Comparison of ENCODE assay signal across 8 mouse cellular contexts in genomic region chr6:101377935-101378609, GRCm38 (mm10). TPM values are rescaled to one million over a fixed set of nuclear protein-coding genes. Genes with fewer than 3 reads are reported as not detected.
DNase-seq lines count a peak whose midpoint lies in the region; ATAC-seq and TF ChIP-seq lines count a peak whose summit lies in the region.

No protein-coding gene starts in this region.

- no peaks in the 10 kb centered on the region for H3K36me3 ChIP-seq in forebrain, embryonic 15.5 days
- no peaks in the 10 kb centered on the region for H3K36me3 ChIP-seq in lung, embryonic 15.5 days

- H3K4me2 ChIP-seq in forebrain, embryonic 15.5 days (replicated peaks), result peak overlapping the region; percentile 100
- H3K4me2 ChIP-seq in lung, embryonic 15.5 days, result peak overlapping the region; percentile 90

- peak overlapping the region; percentile 53 for H3K9ac ChIP-seq in forebrain, embryonic 15.5 days (replicated peaks)
- H3K9ac ChIP-seq in lung, embryonic 15.5 days, result peak overlapping the region; percentile 72

- peak; percentile 88 for ATAC-seq in forebrain, embryonic 15.5 days (replicated peaks)
- ATAC-seq in lung, embryonic 15.5 days (ENCODE audit: borderline replicate concordance, extremely low read depth, low FRiP score, low TSS enrichment), result peak; percentile 87

- H3K4me1 ChIP-seq in forebrain, embryonic 15.5 days, result peaks cover 33% of the 10 kb centered on the region
- H3K4me1 ChIP-seq in lung, embryonic 15.5 days, result peaks cover 41% of the 10 kb centered on the region

- H3K27me3 ChIP-seq in forebrain, embryonic 15.5 days, result peaks cover 3% of the 10 kb centered on the region; the same call in 1 of the 2 replicates
- no peaks in the 10 kb centered on the region for H3K27me3 ChIP-seq in lung, embryonic 15.5 days

- H3K9me3 ChIP-seq in forebrain, embryonic 15.5 days, result no peaks in the 10 kb centered on the region
- H3K9me3 ChIP-seq in lung, embryonic 15.5 days, result no peaks in the 10 kb centered on the region

- WGBS in forebrain, embryonic 15.5 days, result under 1% methylated on average over 24 of the region's 29 CpGs
- WGBS in lung, embryonic 15.5 days, result 1% methylated on average over 25 of the region's 29 CpGs

- H3K4me3 ChIP-seq in layer of hippocampus, adult 2 months, result peak overlapping the region; percentile 49
- peak overlapping the region; percentile 60 for H3K4me3 ChIP-seq in forebrain, embryonic 15.5 days
- H3K4me3 ChIP-seq in lung, embryonic 15.5 days, result peak overlapping the region; percentile 72

- peak overlapping the region; percentile 33 for H3K27ac ChIP-seq in layer of hippocampus, adult 2 months
- H3K27ac ChIP-seq in forebrain, embryonic 15.5 days (replicated peaks), result peak overlapping the region; percentile 51; the same call in 1 of the 2 replicates
- H3K27ac ChIP-seq in lung, embryonic 15.5 days, result peak overlapping the region; percentile 94

- intact Hi-C loops in heart, postnatal 10 days (cut with DNase I), result loop anchor here (1.0 to 5.0 kb wide), 3 partner anchors 111 to 496 kb away; no protein-coding TSS in a partner anchor

- no peak for DNase-seq in layer of hippocampus, adult 2 months (ENCODE audit: low spot score in 2 of 2)
- DNase-seq in layer of hippocampus, adult 9-10 months (ENCODE audit: low spot score), result no peak
- peak; percentile 80 for DNase-seq in heart, postnatal 10 days
- DNase-seq in kidney, postnatal 36 days, result peak; percentile 80 to 87
- peak; percentile 30 for DNase-seq in retina, postnatal 7 days (ENCODE audit: low read depth, low spot score)
- no peak for DNase-seq in thymus, postnatal 14 days

- no peak for TF ChIP-seq CTCF in layer of hippocampus, adult 2 months (conservative IDR thresholded peaks at IDR 0.05)

RNA-seq across cellular contexts. Expression of gene Pdzrn3, which starts 0.4 kb away (rescaled TPM):
- total RNA-seq in layer of hippocampus, adult 2 months (2021), result 1 to 10 TPM; 7.1 to 8.4 TPM
- polyA plus RNA-seq in forebrain, embryonic 15.5 days (2015; fragmentation: Nextera tagmentation; extraction: Ambion mirVana), result 21.9 and 24.0 TPM in 2 replicates
- 10 to 100 TPM; 41.4 to 69.5 TPM for total RNA-seq in heart, postnatal 10 days (2021)
- 9.7 and 11.0 TPM in 2 replicates for polyA plus RNA-seq in lung, embryonic 15.5 days (2015; fragmentation: Nextera tagmentation; extraction: Ambion mirVana)

Comparison
In these comparisons a context has a peak if more than half of its experiments do, and no peak if none do; other contexts are left out.
1. DNase-seq: peak in heart, postnatal 10 days (2 of 2), kidney, postnatal 36 days (2 of 2) and retina, postnatal 7 days (single experiment); none in layer of hippocampus, adult 2 months (0 of 2), layer of hippocampus, adult 9-10 months (single experiment) and thymus, postnatal 14 days (single experiment).
2. H3K27ac ChIP-seq: peak in every context shown above with its lines; median percentile 94 in lung, embryonic 15.5 days; 51 in forebrain, embryonic 15.5 days; 33 in layer of hippocampus, adult 2 months.
3. RNA of gene Pdzrn3, which starts 0.4 kb away (total RNA-seq): 41.4 to 69.5 TPM in heart, postnatal 10 days; 7.1 to 8.4 TPM in layer of hippocampus, adult 2 months; every median in the first group is over 4 times any median in the second.
4. Peak in every context shown above with its lines, with median percentiles within 50 percentile points of each other: H3K4me3 ChIP-seq.